Mouse (Mus musculus) MEL (cell line): Measurements from ENCODE around the gene Sema6c.
A peak's percentile ranks its signal among the peaks of the same experiment; 100 is the strongest.

ENCODE experiments used
- CTCF ChIP-seq, 3 experiments: IDR thresholded peaks in 2 of 3; conservative IDR thresholded peaks in 1 of 3; 2 replicates each; pipeline ENCODE4 v1.5.1; 2011 to 2012; ENCODE audit warnings: low read length in 3 of 3, low read depth in 2 of 3, mild to moderate bottlenecking in 2 of 3, improper control_type of control experiment in 1 of 3, inconsistent platforms in 1 of 3, mixed read lengths in 1 of 3, moderate library complexity in 1 of 3; ENCODE audit not compliant: control insufficient read depth in 1 of 3, insufficient read depth in 1 of 3, poor library complexity in 1 of 3, severe bottlenecking in 1 of 3
- GATA1 ChIP-seq: IDR thresholded peaks from 2 replicates; pipeline ENCODE4 v1.6.1; 2011; ENCODE audit warnings: low read depth, low read length, improper control_type of control experiment
- POLR2A ChIP-seq, 2 experiments: IDR thresholded peaks; 2 replicates each; pipeline ENCODE4 v1.6.1; 2011 to 2012; ENCODE audit warnings: low read length in 2 of 2, mild to moderate bottlenecking in 2 of 2, control low read depth in 1 of 2, improper control_type of control experiment in 1 of 2, low read depth in 1 of 2, moderate library complexity in 1 of 2; ENCODE audit not compliant: control insufficient read depth in 1 of 2, insufficient read depth in 1 of 2, poor library complexity in 1 of 2

- TF ChIP-seq POLR2A (IDR thresholded peaks at IDR 0.05; ENCODE audit: control insufficient read depth in 1 of 2, insufficient read depth in 1 of 2, low read depth in 1 of 2, low read length in 2 of 2, poor library complexity in 1 of 2) = no peak
- TF ChIP-seq CTCF (IDR thresholded peaks at IDR 0.05 in 2 of 3, conservative IDR thresholded peaks at IDR 0.05 in 1 of 3; ENCODE audit: control insufficient read depth in 1 of 3, insufficient read depth in 1 of 3, low read depth in 2 of 3, low read length in 3 of 3, poor library complexity in 1 of 3, severe bottlenecking in 1 of 3) = no peak
- peak; percentile 29; the same call in 1 of the 2 replicates for TF ChIP-seq GATA1
These were observed 23.9 kb upstream of the Sema6c start for GRCm38 (mm10) chr3:95136336-95136735.
